Mouse (Mus musculus): ENCODE data around the gene Cyp2c23.

DNA sequence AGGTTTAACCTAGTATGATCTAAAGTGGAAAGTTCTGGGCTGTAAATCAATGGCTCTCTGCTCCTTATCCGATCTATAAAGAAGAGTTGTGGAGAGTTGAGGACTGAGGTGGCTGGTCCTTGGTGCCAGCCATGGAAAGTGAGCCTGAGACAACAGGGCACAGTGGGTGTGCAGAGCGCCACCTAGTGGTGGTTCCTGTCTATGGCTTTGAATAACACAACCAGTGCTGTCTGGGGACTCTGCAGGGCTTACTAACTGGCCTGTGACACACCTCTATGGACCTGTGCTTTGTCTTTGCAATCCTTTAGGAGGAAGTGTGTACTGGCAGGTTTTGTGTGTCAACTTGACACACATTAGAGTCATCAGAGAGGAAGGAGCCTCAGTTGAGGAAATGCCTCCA lies 69.8 kb downstream of the Cyp2c23 start:
- TF ChIP-seq POLR2A (IDR thresholded peaks at IDR 0.05; ENCODE audit: borderline replicate concordance, low read depth, low read length) = no peak
- TF ChIP-seq CTCF (IDR thresholded peaks at IDR 0.05; ENCODE audit: low read depth, low read length) = peak; percentile 94

All from bone marrow macrophage, adult 2 months (primary cell).